Mouse (Mus musculus) layer of hippocampus, adult 9-11 months (tissue): ENCODE results near the gene Kcnk13.
"Not testable (repeated sequence)": the region's sequence is repeated elsewhere in the genome, so short reads cannot be mapped to it uniquely, and the experiment has no call there.

Experiments used
- DNase-seq: peaks from one replicate; pipeline ENCODE4 v3.0.0; 2022

Kcnk13 gene

DNA sequence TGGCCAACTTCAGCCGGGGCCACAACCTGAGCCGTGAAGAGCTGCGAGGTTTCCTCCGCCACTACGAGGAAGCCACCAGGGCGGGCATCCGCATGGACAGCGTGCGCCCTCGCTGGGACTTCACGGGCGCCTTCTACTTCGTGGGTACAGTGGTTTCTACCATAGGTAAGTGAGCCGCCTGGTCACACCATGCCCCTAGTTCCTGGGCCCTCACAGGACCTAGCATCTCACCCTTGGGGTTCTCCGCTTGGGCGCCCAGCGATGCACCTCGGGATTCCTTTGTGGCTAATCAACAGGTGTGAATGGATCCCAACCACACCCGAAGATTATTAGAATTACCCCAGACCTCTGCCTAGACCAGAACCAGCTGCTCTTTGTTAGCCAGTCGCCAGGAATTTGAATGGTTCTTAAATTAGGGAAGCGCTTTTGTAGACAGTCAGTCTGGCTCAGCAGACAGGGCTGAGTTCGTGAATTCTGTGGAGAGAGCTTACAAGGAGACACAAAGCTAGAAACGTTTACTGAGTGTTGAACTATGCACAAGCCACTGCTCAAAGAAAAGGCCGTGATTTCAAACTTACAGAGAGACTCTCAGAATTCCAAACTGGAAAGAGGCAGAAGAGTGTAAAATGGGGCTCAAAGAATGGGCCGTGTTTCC lies 1.9 kb downstream of the Kcnk13 start:
- DNase-seq, result no peak

GRCm38 (mm10) chr12:99966881-99967363 lies 2.6 kb downstream of the Kcnk13 start:
- peak; percentile 48 for DNase-seq

DNA sequence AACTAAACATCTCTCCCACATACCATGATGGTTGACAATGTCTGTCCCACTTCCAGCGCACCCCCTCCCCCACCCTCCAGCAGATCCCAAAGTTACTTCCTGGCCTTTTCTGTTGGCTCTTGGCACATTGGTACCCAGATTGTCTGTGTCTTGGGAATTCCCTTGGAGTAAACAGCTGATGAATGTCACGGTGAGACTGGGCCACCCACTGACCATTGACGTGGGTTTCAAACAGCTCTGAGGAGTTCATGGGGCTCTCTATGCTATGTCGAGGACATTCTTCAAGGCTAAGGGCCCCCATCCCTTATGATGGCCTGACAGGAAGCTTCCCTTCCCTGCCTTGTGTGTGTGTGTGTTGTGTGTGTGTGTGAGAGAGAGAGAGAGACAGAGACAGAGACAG lies 5.6 kb downstream of the Kcnk13 start:
- no peak for DNase-seq

- not testable (repeated sequence) for DNase-seq
Observed at GRCm38 (mm10) chr12:99971205-99971894, 7.1 kb downstream of the Kcnk13 start.

DNA sequence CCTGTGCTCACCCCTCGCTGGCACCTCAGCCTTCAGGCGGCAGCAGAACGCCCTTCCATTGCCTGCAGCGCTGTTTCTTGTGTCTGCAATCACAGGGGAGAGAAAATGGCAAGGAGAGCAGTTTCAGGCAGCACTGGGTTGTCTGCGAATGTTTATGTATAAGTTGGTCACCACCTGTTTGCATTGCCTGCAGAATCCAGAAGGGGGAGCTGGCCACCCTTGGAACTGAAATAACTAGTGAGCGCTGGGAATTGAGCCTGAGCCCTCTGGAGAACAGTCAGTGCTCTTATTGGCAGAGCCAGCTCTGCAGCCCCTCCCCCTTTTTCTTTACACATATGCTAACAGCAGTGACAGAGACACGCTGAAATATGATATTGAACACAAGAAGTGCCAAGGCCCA lies 8.5 kb downstream of the Kcnk13 start:
- DNase-seq, result no peak

DNA sequence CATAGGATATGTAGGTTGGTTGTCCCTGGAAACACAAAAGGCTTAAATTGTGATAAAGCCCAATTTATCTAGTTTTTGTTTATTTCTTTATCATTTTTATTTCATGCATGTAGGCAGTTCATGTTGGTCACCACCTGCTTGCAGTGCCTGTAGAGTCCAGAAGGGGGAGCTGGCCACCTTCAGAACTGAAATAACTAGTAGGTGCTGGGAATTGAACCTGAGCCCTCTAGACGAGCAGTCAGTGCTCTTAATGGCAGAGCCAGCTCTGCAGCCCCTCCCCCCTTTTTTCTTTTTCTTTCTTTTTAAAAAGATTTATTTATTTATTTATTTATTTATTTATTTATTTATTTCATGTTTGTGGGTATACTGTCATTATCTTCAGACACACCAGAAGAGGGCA lies 9.4 kb downstream of the Kcnk13 start:
- DNase-seq, result no peak

- no peak for DNase-seq
Observed at GRCm38 (mm10) chr12:99979541-99979940, 15.2 kb downstream of the Kcnk13 start.

DNA sequence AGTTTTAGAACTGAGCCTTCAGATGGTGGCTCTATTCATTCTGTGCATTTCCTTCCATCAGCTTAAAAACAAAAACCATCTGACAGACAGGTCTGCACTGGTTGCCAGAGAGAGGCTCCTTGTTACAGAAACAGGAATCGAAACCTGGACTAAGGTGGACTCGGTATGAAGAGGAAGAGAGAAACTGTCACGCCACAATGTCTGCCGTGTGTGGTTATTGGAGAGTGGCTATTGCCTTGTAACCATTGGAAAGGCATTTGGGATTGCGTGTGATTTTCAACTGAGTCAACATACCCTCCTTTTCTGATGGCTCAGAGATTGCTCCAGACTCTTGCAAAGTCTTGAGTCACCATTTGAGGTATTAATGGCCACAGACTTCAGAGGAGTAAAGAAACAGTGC lies 22.5 kb downstream of the Kcnk13 start:
- DNase-seq, result no peak

DNA sequence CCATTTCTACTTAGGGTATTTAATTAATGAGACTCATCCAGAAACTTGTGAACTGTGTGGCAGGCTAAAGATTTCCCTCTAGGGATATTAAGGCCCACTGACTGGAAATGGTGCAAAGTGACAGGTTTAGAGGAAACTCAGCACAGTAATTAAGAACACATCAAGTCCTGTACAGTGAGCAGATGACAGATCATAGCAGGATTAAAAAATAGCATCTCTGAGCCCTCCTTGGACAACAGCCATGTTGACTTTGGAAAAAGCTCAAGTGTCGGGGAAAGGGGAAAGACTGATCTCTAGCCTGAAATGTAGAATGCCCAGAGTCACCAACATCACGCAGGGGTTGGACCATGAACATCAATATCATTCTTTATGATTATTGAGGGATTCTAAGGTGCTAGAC lies 23.8 kb downstream of the Kcnk13 start:
- DNase-seq, result no peak

DNA sequence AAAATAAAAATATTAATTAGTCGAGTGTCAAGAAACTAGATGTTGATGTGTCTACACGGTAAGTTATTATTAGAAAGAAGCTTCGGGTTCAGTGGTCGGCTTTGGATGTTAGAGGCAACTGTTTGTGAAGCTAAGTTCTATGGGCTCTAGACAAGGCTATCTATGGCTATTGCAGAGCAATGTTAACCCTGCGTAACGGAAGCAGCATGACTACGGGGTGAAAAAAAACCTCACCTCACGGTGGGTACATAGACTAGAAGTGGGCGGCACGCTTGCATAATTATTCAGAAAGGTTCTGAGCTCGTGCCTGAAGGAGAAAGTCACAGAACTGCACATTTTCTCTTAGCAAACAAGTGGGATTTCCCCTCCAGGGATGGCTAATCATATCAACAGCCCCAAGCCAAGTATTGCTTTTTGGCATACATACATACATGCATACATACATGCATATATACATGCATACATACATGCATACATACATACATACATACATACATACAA lies 28.1 kb downstream of the Kcnk13 start:
- no peak for DNase-seq

DNA sequence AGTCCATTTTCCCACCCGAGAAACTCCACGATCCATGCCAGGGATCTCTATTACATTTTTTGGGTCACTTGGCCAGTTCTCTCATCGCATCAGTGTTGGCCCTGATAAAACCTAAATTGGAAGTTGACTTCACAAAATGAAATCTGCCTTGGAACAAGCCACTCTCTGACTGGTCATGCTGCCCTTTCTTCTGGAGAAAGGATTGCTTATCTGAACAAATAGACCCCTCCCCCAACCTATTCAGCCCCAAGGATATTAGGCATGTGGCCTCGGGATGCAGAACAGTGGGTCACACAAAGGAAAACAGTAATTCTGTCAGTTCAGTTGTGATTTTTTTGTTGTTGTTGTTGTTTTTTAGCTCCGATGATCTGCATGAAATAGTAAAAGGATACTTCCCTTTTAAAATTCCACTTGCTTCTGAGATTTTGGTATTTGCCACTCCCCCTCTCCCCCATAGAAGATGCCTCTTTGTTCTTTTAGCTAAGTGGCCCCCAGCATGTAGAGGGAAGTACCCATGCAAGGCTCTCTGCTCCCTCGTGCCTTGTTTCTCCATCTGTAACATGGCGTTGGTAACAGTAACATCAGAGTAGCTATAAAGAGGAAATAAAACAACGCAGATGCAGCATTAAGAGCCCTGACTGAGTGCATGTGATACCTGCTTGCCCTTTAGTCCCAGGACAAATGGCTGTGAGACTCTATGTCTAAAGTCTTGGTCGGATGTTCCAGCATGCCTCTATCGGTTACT lies 29.0 kb downstream of the Kcnk13 start:
- DNase-seq, result peak; percentile 52

GRCm38 (mm10) chr12:99995951-99996350 lies 31.7 kb downstream of the Kcnk13 start:
- DNase-seq, result peak; percentile 60

GRCm38 (mm10) chr12:99999726-100000125 lies 35.4 kb downstream of the Kcnk13 start:
- DNase-seq, result no peak

DNA sequence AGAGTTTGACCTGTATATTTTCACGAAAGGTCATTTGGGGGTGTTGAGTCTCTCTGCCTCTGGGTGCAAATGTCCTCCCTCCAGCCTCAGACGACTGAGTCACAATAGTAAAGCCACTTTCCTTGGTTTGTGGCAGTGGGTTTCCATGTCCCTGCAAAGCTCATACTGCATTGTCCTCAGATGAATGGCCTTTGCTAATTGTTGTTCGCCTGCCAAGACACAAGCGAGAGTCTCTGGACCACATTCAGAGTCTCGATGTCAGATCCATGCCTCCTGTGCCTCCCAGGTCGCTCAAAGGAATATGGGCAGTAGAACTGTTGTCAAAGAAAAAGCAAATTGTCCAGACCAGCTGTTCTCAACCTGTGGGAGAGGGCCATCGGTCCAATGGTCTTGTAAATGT lies 36.1 kb downstream of the Kcnk13 start:
- DNase-seq, result no peak

- no peak for DNase-seq
Observed at GRCm38 (mm10) chr12:100001246-100001645, 36.9 kb downstream of the Kcnk13 start.

GRCm38 (mm10) chr12:100001910-100002309 lies 37.6 kb downstream of the Kcnk13 start:
- DNase-seq, result no peak

DNA sequence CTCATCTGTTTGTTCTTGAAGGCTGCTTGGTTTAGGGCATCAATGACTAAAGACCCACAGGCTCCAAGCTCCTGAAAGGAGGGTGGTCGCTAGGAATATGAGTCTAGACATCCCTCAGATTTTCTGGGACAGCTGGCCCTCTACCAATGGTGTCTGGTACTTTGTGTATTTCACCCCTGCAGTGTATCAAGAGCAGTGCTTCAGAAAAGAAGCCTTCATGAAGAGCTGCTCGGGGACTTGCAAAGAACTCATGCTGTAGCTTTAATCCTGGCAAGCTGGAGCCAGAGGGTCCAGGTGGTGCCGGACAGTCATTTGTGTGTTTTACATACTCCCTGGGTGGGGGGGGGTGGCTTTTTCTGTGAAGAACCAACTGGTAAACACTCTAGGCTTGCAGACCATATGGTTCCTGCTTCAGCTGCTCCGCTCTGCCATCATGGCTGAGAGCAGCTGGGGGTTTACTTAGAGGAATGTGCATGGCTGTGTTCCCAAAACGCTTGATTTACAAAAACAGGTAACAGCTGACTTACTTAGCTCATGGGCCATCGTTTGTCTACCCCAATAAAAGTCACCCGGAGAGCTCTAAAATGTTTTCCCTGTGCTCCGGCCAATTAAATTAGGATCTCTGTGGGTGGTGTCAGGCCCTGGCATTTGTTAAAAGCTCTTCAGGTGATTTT lies 38.8 kb downstream of the Kcnk13 start:
- DNase-seq, result peak; percentile 68

DNA sequence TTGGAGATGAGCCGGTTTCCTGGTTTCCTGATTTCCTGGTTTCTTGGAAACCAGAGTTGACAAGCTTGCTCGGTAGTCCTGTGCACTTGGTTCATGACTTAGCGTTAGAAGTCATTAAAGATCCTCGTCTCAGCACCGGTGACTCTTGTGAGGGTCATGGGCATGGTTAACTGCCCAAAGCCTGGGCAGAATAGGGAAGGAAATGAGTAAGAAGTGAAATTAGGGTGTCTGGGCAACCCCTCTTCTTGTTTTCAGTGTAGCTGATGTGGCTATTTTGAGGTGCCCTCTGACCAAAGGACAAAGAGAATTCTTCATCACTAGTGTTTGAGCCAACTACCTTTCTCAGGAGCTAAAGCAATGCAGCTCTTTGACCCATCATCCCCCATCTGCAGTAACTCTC lies 41.0 kb downstream of the Kcnk13 start:
- peak; percentile 52 for DNase-seq

DNA sequence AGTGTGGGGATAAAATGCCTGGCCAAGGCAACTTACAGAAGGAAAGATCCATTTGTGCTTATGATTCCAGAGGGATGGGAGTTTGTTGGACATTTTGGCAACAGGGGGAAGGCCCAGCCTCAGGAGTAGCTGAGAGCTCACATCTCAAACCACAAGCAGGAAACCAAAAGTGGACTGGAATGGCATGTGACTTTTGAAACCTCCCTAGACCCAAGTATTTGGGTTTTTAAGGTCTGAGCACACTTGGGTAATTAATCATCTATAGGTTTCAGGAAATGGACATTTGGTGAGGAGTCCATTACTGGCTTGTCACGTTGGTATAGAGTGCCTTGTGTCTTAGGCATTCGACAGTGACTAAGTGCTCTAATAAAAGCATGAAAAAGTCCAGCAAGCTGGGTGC lies 42.4 kb downstream of the Kcnk13 start:
- no peak for DNase-seq

DNA sequence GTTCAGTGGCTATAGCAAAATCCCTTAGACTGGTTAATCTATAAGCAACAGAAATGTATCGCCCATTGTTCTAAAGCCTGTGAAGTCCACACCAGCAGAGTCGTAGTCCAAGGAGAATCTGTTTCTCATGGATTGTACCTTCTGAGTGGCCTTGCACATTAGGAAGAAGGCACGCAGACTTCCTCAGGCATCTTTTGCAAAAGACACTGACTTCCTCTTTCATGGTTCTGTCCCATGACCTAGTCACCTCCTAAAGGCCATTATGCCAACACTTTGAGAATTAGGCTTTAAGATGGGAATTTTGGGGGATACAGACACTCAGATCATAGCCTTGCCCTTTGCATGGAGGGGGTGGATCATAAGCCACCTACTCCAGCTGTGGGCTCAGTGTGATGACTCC lies 48.5 kb downstream of the Kcnk13 start:
- DNase-seq, result no peak

- DNase-seq, result no peak
Observed at GRCm38 (mm10) chr12:100015146-100015545, 50.8 kb downstream of the Kcnk13 start.

- DNase-seq, result no peak
Observed at GRCm38 (mm10) chr12:100017709-100018108, 53.4 kb downstream of the Kcnk13 start.

GRCm38 (mm10) chr12:100022490-100022889 lies 58.2 kb downstream of the Kcnk13 start:
- peak; percentile 46 for DNase-seq
